Mouse (Mus musculus) liver, embryonic 11.5 days (tissue): ENCODE results near the gene Rad51b. TPM values are rescaled to one million over a fixed set of nuclear protein-coding genes. Genes with fewer than 3 reads are reported as not detected.

Experiments used
- ATAC-seq: fragments of 200-750 bp; cut with Nextera tagmentation; replicated peaks from 2 replicates; pipeline ENCODE4 v1.8.0; 2017; ENCODE audit warnings: moderate number of reproducible peaks, mild to moderate bottlenecking, moderate TSS enrichment, moderate library complexity; ENCODE audit not compliant: low FRiP score
- DNase-seq: peaks from one replicate; pipeline ENCODE4 v3.0.0-alpha.2; 2017; ENCODE audit warnings: low spot score
- H3K27ac ChIP-seq: fragments of 300-500 bp; sonication (generic); 2 replicates; pipeline ENCODE4 v1.5.1; 2014; ENCODE audit warnings: mild to moderate bottlenecking, low read depth, low read length, control low read depth
- H3K27me3 ChIP-seq: fragments of 300-500 bp; sonication (generic); replicated peaks from 2 replicates; pipeline ENCODE4 v1.6.1; 2014; ENCODE audit warnings: low read length, mixed read lengths; ENCODE audit not compliant: control insufficient read depth, insufficient read depth
- H3K36me3 ChIP-seq: fragments of 300-500 bp; sonication (generic); 2 replicates; pipeline ENCODE4 v1.6.1; 2014; ENCODE audit warnings: mild to moderate bottlenecking, low read length, moderate library complexity, mixed read lengths; ENCODE audit not compliant: control insufficient read depth, insufficient read depth
- H3K4me1 ChIP-seq: fragments of 300-500 bp; sonication (generic); replicated peaks from 2 replicates; pipeline ENCODE4 v1.6.1; 2014; ENCODE audit warnings: low read length, mixed read lengths; ENCODE audit not compliant: control insufficient read depth, insufficient read depth
- H3K4me2 ChIP-seq: fragments of 300-500 bp; sonication (generic); 2 replicates; pipeline ENCODE4 v1.6.1; 2014; ENCODE audit warnings: mild to moderate bottlenecking, control low read depth, moderate library complexity
- H3K4me3 ChIP-seq: fragments of 300-500 bp; sonication (generic); 2 replicates; pipeline ENCODE4 v1.5.1; 2014; ENCODE audit warnings: low read depth, low read length, control low read depth
- H3K9ac ChIP-seq: fragments of 300-500 bp; sonication (generic); 2 replicates; pipeline ENCODE4 v1.6.1; 2014; ENCODE audit warnings: low read depth, low read length, control low read depth
- H3K9me3 ChIP-seq: fragments of 300-500 bp; sonication (generic); 2 replicates; pipeline ENCODE4 v1.6.1; 2016; ENCODE audit warnings: low read length, inconsistent platforms, mixed read lengths; ENCODE audit not compliant: control insufficient read depth
- WGBS: fragments of 180-500 bp; shearing (Covaris S2); extraction: QIAGEN DNeasy Blood & Tissue Kit; methylation state at CpG from one replicate; pipeline ENCODE4 v1.1.7; 2014; 5-methylcytosine and 5-hydroxymethylcytosine counted together
- polyA plus RNA-seq: library from polyadenylated mRNA; unstranded; fragments of >200 nt; fragmentation: Nextera tagmentation; extraction: Ambion mirVana; gene quantifications from 2 replicates; pipeline ENCODE4 v1.2.1, GENCODE M21; 2014

Gene Rad51b
- polyA plus RNA-seq, 1 experiment from 2014 or later, result 8.3 TPM

DNA sequence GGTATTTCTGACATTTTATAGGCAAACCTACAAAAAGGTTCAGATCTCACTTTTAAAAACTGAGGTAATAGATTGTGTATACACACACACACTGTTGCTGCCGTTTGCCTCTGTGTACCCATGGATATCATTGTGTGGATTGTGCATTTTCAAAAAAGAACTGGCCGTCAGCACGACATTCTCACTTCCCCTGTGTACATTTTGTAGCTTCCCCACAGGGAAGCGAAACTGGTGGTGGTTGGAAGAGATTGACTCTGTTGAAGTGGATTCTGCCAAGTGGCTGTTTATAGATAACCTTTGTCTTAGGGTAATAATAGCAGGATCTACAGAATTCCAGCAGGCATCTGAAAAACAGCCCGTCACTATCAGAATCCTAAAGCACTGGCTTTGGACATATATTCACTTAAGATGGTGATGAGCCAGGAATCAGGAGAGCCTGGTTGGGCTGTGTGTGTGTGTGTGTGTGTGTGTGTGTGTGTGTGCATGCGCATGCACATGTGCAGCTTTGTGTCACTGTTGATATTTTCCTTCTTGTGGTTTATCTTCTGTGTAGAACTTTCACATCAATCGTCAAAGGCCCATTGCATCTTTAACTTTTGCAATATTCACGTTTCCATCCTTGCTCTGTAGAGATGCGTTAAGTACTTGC, 336.5 kb downstream of the Rad51b start:
- no peaks in the 10 kb centered on the region for H3K9me3 ChIP-seq
- 68% methylated on average over 9 of the region's 9 CpGs for WGBS
- H3K4me1 ChIP-seq, result no peaks in the 10 kb centered on the region; the same call in 1 of the 2 replicates
- H3K4me3 ChIP-seq, result no peak overlapping the region
- H3K9ac ChIP-seq, result no peak overlapping the region
- no peaks in the 10 kb centered on the region for H3K36me3 ChIP-seq
- no peaks in the 10 kb centered on the region for H3K27me3 ChIP-seq
- no peak for ATAC-seq
- no peak overlapping the region for H3K27ac ChIP-seq
- H3K4me2 ChIP-seq, result no peak overlapping the region
- no peak for DNase-seq

DNA sequence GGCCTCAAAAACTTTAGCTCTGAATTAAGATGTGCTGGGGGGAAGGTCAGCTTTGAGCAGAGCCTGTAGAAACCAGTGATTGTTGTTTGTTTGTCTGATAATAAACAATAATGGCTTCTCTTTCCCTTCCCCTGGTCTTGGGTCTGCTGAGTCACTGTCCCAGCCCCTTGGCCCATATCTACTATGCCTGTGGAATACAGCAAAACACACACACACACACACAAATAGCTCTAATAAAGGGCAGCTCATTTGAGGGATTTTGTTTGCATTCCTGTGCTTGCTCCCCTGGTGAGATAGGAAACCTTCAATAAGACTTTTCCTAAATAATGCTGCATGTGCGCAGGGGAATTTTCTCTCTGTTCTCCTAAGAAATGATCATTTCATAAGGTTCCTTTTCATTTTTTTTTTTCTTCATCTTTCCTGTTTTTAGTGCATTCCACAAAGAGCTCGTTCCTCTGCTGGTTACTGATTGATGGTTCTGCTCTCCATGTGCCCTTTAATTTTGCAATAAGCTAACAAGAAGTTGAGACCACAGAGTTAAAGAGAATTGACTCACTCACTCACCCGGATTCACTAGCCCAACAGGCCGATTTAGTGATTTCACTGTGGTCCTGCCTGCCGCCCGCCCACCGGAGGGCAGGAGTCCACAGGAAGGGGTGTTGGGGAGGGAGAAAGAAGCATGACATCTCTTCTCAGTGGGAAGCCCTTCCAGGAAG, 344.6 kb downstream of the Rad51b start:
- Histone ChIP-seq H3K4me1 (peaks cover 4% of the 10 kb centered on the region), H3K4me3 (no peak overlapping the region), H3K36me3 (no peaks in the 10 kb centered on the region), H3K27ac (peak overlapping the region; percentile 63), H3K9ac (no peak overlapping the region), H3K4me2 (no peak overlapping the region), H3K27me3 (no peaks in the 10 kb centered on the region), H3K9me3 (no peaks in the 10 kb centered on the region)
- DNase-seq, result no peak
- ATAC-seq, result peak; percentile 34
- WGBS, result 48% methylated on average over 7 of the region's 7 CpGs

- no peak overlapping the region; the same call in 1 of the 2 replicates for H3K27ac ChIP-seq
- ATAC-seq (no peak), DNase-seq (no peak)
- H3K9ac ChIP-seq, result no peak overlapping the region
- no peaks in the 10 kb centered on the region for H3K27me3 ChIP-seq
- no peak overlapping the region for H3K4me3 ChIP-seq
- 90% methylated on average over 5 of the region's 5 CpGs for WGBS
- H3K36me3 ChIP-seq, result no peaks in the 10 kb centered on the region
- peaks cover 4% of the 10 kb centered on the region for H3K4me1 ChIP-seq
- no peaks in the 10 kb centered on the region for H3K9me3 ChIP-seq
- H3K4me2 ChIP-seq, result no peak overlapping the region
Measured at GRCm38 (mm10) chr12:79642715-79643114, 345.6 kb downstream of the Rad51b start.

GRCm38 (mm10) chr12:79645656-79646055, 348.6 kb downstream of the Rad51b start:
- Histone ChIP-seq H3K4me3 (no peak overlapping the region), H3K9me3 (no peaks in the 10 kb centered on the region), H3K4me2 (no peak overlapping the region), H3K36me3 (no peaks in the 10 kb centered on the region), H3K4me1 (peaks cover 4% of the 10 kb centered on the region), H3K27ac (no peak overlapping the region), H3K9ac (no peak overlapping the region), H3K27me3 (no peaks in the 10 kb centered on the region)
- no peak for ATAC-seq
- DNase-seq, result no peak
- WGBS, result 77% methylated on average over 4 of the region's 4 CpGs

GRCm38 (mm10) chr12:79646646-79647164, 349.6 kb downstream of the Rad51b start:
- Histone ChIP-seq H3K36me3 (no peaks in the 10 kb centered on the region), H3K9ac (no peak overlapping the region), H3K27me3 (no peaks in the 10 kb centered on the region), H3K4me2 (no peak overlapping the region), H3K4me1 (no peaks in the 10 kb centered on the region; the same call in 1 of the 2 replicates), H3K9me3 (no peaks in the 10 kb centered on the region), H3K27ac (no peak overlapping the region), H3K4me3 (no peak overlapping the region)
- 43% methylated on average over 9 of the region's 9 CpGs for WGBS
- ATAC-seq (no peak), DNase-seq (no peak)

GRCm38 (mm10) chr12:79647382-79647781, 350.3 kb downstream of the Rad51b start:
- no peak for ATAC-seq
- no peaks in the 10 kb centered on the region for H3K36me3 ChIP-seq
- no peak overlapping the region for H3K9ac ChIP-seq
- no peak overlapping the region for H3K4me2 ChIP-seq
- H3K4me3 ChIP-seq, result no peak overlapping the region
- H3K9me3 ChIP-seq, result no peaks in the 10 kb centered on the region
- WGBS, result 77% methylated on average over 6 of the region's 6 CpGs
- no peaks in the 10 kb centered on the region for H3K27me3 ChIP-seq
- no peak for DNase-seq
- no peak overlapping the region for H3K27ac ChIP-seq
- no peaks in the 10 kb centered on the region for H3K4me1 ChIP-seq

- WGBS, result 79% methylated on average over 5 of the region's 5 CpGs
- no peak for DNase-seq
- Histone ChIP-seq H3K4me2 (no peak overlapping the region), H3K27ac (no peak overlapping the region), H3K4me1 (no peaks in the 10 kb centered on the region), H3K36me3 (no peaks in the 10 kb centered on the region), H3K27me3 (no peaks in the 10 kb centered on the region), H3K9me3 (no peaks in the 10 kb centered on the region), H3K4me3 (no peak overlapping the region), H3K9ac (no peak overlapping the region)
- ATAC-seq, result no peak
Measured at GRCm38 (mm10) chr12:79647976-79648375, 350.9 kb downstream of the Rad51b start.

DNA sequence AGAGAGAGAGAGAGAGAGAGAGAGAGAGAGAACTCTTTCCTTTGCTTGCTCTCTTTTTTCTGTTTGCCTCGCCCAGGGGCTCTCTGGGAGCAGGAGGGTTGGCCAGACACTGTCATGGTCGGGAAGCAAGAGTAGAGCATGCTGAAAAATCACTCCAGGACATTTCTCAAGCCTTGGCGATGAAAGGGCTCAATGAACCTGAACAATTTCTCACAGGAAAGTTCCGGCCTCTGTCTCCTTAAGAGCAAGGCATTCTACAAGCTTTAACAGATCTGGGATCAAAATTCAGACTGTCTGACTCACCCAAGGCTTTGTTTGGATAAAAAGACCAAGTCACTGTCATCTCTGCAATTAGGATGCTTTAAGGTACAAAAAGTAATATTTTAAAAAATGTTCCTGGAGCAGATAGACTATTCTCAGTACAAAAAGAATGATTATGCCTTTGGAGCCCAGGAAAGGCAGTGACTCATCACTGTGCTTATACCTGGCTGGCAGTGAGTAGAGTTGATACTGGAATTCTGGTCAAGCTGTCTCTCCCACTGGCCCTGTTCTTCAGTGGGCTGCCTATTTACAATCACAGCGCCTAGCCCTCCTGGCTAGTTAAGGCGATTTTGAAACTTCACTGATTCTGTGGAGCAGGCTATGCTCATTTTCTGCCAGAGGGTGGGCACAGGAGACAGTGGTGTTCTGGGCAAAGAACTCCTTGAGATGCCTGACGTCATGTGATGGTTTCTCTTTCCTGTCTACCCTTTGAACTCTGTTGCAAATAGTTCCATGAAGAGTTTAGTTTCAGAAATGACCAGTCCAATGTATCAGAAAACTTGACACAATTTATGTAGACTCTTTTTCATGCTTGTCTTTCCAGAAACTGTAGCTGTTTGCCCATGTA, 352.0 kb downstream of the Rad51b start:
- DNase-seq, result no peak
- H3K36me3 ChIP-seq, result no peaks in the 10 kb centered on the region
- no peak overlapping the region for H3K9ac ChIP-seq
- no peaks in the 10 kb centered on the region for H3K4me1 ChIP-seq
- H3K4me3 ChIP-seq, result no peak overlapping the region
- no peak for ATAC-seq
- no peak overlapping the region for H3K27ac ChIP-seq
- 71% methylated on average over 6 of the region's 7 CpGs for WGBS
- no peaks in the 10 kb centered on the region for H3K9me3 ChIP-seq
- H3K27me3 ChIP-seq, result no peaks in the 10 kb centered on the region
- H3K4me2 ChIP-seq, result no peak overlapping the region
